Mouse (Mus musculus): ENCODE results near the gene Lsamp.

GRCm38 (mm10) chr16:40022611-40023010 lies 38.5 kb downstream of the Lsamp start:
- TF ChIP-seq CHD2 (IDR thresholded peaks at IDR 0.05; ENCODE audit: low read depth, low read length): no peak
- no peak for TF ChIP-seq MAFK (IDR thresholded peaks at IDR 0.05; ENCODE audit: insufficient read depth, low read depth, low read length)
- TF ChIP-seq ZC3H11A (IDR thresholded peaks at IDR 0.05; ENCODE audit: borderline replicate concordance, low read depth, low read length): no peak
- TF ChIP-seq ZNF384 (IDR thresholded peaks at IDR 0.05; ENCODE audit: low read depth, low read length): no peak
